Mouse (Mus musculus): ENCODE measurements around the gene 1700010B08Rik. TPM values are rescaled to one million over a fixed set of nuclear protein-coding genes. Genes with fewer than 3 reads are reported as not detected.
"Not testable (repeated sequence)": the region's sequence is repeated elsewhere in the genome, so short reads cannot be mapped to it uniquely, and the experiment has no call there.

Gene 1700010B08Rik
- polyA plus RNA-seq (2017; shearing (Covaris generic)), result not detected

DNA sequence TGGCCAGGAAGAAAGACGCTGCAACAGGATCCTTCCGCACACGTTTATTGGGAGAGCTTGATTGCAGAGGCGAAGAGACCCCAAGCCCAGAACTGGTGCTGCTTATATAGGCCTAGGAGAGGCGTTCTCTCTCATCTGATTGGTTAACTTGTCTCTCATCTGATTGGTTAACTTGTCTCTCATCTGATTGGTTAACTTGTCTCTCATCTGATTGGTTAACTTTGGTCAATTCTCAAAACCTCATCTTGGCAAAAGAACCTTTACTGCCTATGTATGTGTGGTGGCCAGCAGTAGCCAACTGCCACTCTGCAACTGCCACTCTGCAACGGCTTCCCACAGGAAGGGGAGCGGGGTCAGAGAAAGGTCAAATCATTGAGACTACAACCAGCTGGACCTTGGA lies at the start of gene 1700010B08Rik:
Gene 1700010B08Rik (plus strand): TSS at position 301 of the 400 bp plus-strand sequence.
- not testable (repeated sequence) for ATAC-seq

DNA sequence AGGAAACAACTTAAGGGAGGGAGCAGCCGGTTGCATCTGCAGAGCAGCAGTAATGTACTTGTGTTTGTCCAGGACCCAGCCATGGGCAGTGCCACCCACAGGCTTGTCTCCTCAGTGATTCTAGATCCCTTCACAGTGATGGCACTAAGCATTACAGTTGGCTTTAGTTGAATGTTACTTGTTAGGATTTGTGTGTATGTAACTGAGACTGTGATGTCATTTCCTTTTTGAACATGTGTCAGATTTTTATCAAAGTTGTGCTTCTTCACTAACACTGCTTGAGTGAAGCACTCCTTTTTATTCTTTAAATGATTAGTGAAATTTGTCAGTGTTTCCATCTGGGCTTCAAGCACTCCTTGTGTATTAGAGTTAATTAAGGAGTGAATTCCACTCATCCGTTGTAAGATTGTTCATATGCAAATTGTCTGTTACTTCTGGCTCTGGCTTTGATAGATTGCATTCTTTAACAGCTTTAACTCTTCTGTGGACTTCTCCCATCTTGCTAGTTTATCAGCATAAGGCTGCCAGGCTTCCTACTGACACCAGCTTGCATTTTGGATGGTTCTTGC lies 46.8 kb upstream of the 1700010B08Rik start:
- ATAC-seq, result peak; percentile 59

- no peak for ATAC-seq
Observed at GRCm38 (mm10) chr2:173673469-173673868, 45.7 kb upstream of the 1700010B08Rik start.

DNA sequence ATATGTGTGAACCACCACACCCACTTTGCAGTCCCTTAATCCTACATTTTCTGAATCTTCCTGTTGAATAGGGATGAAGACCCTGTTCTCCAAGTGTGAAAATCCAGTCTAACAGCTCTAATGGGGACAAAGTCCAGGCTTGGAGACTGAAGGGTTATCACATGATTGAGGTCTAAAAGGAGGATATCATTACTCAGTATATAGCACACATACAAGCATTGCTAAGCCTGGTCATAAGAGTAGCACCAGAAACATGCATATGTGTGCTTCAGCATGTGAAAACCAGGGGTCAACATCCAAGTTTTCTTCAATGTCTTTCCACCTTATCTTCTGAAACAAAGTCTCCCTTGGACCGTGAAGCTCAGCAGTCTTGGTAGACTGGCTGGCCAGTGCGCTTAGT lies 40.6 kb upstream of the 1700010B08Rik start:
- no peak for ATAC-seq

DNA sequence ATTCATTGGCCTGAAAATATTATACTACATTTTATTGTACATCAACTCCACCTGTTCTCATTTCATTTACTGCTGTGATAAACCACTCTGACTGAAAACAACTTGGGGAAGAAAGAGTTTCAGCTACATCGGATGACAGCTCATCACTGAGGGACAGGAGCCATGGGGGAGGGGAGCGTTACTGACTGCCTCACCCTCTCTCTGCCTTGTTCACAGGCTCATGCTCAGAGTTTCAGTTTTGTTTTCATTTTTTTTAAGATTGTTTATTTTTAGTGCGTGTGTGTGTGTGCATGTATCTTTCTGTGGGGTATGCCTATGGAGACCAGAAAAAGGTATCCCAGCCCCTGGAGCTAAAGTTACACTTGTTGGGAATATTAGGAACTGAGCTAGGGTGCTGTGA lies 40.0 kb upstream of the 1700010B08Rik start:
- peak; percentile 92 for ATAC-seq

- no peak for ATAC-seq
Observed at GRCm38 (mm10) chr2:173680153-173680552, 39.1 kb upstream of the 1700010B08Rik start.

- no peak for ATAC-seq
Observed at GRCm38 (mm10) chr2:173682773-173683172, 36.4 kb upstream of the 1700010B08Rik start.

DNA sequence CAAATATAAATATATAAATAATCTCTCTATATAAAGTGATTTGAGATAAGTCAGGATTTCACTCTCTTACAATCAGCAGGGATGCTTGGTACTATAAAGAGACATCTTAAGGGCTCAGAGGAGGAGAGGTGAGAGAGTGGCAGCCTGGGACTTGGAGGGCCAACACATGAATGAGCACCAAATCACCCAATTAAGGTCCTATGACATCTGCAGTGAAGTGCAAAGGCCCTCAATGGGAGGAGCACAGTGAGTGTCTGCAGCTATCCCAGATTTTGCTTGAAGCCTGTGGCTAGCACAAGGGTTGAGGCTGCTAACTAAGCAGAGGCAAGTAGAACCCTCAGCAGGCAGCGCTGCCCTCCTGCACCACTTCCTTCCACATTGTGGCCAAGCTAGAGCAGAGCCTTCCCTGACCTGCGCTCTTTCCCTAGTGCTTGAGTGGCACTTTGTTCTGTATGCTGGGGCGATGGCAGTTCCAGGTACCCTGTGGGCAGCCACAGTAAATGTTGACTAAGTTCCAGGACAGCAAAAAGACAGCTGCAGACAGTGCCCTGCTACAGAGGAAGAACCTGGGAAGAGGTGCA lies 33.3 kb upstream of the 1700010B08Rik start:
- no peak for ATAC-seq

GRCm38 (mm10) chr2:173687363-173687762 lies 31.9 kb upstream of the 1700010B08Rik start:
- no peak for ATAC-seq

DNA sequence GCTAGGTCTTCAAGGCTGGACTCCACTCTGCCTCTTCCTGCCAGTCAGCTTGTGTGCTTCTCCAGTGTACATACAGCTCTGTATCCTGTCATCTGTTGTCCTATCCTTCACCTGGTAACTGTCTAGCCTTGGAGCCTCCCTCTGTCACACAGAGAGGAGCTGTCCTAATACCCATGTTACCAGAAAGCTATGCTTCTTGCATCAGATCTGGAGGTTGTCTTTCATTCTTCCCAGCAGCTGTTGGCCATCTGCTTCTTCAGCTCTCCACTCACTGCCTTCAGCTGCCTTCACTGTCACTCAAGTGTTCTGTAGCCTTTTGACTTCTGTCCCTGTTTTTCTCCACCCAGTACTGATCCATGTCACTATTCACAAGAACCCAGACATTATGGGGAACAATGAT lies 29.4 kb upstream of the 1700010B08Rik start:
- ATAC-seq, result no peak

DNA sequence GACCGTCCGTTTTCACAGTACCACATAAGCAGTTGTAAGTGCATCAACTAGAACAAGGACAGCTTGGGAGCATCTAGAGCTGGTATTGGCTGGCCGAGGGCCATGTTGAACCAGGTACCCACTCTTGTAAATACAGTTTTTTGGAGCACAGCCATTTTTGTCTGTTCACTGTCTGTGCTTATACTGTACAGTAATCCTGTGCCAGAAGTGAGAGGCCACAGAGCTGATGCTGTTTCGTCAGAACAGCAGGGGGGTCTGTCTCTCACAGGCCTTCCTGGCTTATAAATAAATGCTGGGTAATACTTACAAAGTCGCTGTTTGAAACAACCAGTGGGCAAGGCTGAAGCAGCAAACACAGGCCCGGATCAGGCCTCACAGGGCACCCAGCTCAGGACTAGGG lies 27.5 kb upstream of the 1700010B08Rik start:
- no peak for ATAC-seq

- no peak for ATAC-seq
Observed at GRCm38 (mm10) chr2:173692693-173693092, 26.5 kb upstream of the 1700010B08Rik start.

GRCm38 (mm10) chr2:173698850-173699249 lies 20.4 kb upstream of the 1700010B08Rik start:
- ATAC-seq, result no peak

- ATAC-seq, result no peak
Observed at GRCm38 (mm10) chr2:173702096-173702866, 16.9 kb upstream of the 1700010B08Rik start.

GRCm38 (mm10) chr2:173702867-173703237 lies 16.4 kb upstream of the 1700010B08Rik start:
- no peak for ATAC-seq

DNA sequence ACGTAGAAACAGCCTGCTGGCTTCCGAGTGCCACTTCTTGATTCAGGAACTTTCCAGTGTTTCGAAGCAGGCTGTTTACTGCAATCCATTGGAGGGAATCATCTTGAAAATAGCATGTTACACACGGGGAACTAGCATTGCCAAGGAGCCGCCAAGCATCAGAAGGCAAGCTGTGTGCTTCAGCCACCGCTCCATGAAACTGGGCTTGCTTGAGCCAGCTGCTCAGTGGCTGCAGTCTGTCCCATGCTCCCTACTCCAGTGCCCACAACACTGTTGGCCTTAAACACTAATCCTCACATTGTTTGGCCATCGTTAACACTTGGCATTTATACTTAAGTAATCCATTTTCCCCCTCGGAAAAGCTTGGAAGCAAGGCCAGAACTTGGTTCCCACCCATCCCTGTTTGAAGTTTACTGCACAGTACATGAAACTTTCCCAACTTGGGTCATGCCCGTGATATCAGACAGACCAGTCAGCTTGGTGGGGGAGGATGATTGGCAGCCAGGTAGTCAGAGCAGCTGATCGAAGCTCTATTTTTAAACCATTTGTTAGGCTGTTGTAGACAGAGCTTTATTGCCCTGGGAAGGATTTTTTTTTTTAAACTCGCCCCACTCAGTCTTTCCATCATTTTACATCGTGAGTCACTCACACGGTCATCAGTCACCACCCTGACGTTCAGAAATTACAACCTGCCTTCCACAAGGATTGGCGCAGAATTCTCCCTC lies 13.2 kb upstream of the 1700010B08Rik start:
- ATAC-seq, result no peak

DNA sequence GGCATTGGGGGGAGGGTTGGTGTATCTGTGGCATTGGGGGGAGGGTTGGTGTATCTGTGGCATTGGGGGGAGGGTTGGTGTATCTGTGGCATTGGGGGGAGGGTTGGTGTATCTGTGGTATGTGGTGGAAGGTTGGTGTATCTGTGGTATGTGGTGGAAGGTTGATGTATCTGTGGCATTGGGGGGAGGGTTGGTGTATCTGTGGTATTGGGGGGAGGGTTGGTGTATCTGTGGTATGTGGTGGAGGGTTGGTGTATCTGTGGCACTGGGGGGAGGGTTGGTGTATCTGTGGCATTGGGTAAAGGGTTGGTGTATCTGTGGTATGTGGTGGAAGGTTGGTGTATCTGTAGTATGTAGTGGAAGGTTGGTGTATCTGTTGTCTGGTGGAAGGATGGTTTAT lies 11.6 kb upstream of the 1700010B08Rik start:
- not testable (repeated sequence) for ATAC-seq

DNA sequence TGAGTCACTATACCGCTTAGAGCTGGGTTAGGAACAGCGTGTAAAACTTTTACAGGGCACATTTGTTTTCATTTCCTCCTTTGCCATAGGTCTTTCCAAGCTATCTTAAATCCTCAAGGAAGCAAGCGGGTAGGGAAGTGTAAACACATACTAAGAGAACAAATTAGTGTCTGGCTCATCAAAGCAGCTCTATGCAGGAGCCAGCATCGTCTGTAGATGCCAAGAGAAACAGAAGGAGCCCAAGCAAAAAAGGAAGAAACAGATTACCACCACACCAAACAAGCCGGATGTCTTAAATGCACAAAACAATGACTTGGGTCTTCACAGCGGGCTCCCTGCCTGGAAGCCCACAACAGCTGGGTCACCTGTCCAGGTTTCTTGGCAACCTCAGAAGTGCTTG lies 9.0 kb upstream of the 1700010B08Rik start:
- no peak for ATAC-seq

- ATAC-seq, result no peak
Observed at GRCm38 (mm10) chr2:173712656-173713055, 6.6 kb upstream of the 1700010B08Rik start.

- no peak for ATAC-seq
Observed at GRCm38 (mm10) chr2:173713241-173713640, 6.0 kb upstream of the 1700010B08Rik start.

DNA sequence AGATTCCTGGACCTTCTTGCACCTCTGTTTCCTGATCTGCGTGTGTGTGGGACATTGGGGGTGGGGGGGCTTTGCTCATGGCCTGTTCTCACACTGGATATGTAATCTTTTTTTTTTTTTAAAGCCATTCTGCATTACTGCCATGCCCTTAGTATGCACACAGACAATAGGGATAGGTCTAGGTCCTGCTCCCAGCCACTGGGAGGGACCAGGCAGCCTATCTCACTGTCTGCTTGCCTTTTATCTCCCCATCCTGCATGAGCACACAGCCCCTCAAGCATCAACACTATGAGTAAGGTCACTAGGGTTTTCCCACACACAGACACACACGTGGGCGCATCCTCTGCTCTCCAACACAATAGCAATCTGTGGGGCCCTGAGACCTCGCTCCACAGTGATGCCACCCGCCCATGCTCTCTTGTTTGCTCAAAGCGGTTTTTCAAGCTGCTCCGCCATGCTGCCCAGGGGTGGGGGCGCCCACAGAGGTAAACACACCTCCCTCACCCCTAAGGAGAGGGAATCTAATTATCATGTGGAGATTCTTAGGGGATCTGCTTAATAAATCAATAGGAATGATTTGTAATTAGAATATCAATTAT lies 4.5 kb upstream of the 1700010B08Rik start:
- no peak for ATAC-seq

DNA sequence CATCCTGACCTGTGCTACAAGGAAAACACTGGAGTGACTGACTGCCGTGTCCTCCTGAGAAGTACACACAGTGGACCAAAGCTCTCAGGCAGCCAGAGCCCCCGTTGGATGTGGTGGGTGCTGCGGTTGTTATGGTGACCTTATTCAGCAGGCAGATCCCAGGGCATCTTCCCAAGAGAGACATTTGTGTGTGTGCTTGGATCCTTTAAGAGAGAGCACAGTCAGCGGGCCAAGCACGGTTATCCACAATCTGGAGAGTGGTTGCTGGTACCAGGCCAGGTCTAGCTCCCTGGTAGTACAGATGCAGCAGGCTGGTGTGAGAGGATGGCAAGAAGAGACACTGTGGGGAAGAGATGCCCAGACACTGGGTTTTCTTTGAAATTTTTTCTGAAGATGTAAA lies 2.2 kb upstream of the 1700010B08Rik start:
- no peak for ATAC-seq
